Mouse (Mus musculus) myocyte (in vitro differentiated cells): ENCODE data around the gene Ptpn13.

ENCODE experiments used
- MAX ChIP-seq: IDR thresholded peaks from one replicate; pipeline ENCODE4 v1.6.1; 2011; ENCODE audit warnings: low read depth, mild to moderate bottlenecking, control low read depth
- POLR2A ChIP-seq: IDR thresholded peaks from one replicate; pipeline ENCODE4 v1.6.1; 2011; ENCODE audit warnings: low read depth, mild to moderate bottlenecking, control low read depth, moderate library complexity; ENCODE audit not compliant: insufficient read length
- USF1 ChIP-seq: IDR thresholded peaks from one replicate; pipeline ENCODE4 v1.6.1; 2011; ENCODE audit warnings: low read depth, mild to moderate bottlenecking, control low read depth, moderate library complexity

DNA sequence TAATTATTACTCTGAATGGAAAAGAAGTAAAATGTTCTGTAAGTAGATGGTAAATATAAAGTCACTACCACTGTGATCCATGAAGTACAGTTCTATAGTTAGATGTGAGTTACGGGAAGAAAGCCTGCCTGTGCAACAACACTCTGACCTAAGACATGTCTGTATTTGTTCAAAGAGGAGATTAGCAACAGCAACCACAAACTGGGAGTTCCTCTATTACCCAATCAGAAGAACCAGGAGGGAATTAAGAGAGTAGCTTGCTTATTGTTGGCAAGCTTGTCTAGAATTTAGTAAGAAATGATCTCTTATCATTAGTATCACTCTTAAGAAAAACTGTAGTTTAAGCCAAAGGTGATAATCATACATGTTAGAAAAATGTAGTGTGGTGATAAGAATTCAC, 25.7 kb downstream of the Ptpn13 start:
- TF ChIP-seq MAX, result no peak
- TF ChIP-seq POLR2A, result no peak
- no peak for TF ChIP-seq USF1
